Mouse (Mus musculus): Measurements from ENCODE around the gene E130114P18Rik.

E130114P18Rik gene

DNA sequence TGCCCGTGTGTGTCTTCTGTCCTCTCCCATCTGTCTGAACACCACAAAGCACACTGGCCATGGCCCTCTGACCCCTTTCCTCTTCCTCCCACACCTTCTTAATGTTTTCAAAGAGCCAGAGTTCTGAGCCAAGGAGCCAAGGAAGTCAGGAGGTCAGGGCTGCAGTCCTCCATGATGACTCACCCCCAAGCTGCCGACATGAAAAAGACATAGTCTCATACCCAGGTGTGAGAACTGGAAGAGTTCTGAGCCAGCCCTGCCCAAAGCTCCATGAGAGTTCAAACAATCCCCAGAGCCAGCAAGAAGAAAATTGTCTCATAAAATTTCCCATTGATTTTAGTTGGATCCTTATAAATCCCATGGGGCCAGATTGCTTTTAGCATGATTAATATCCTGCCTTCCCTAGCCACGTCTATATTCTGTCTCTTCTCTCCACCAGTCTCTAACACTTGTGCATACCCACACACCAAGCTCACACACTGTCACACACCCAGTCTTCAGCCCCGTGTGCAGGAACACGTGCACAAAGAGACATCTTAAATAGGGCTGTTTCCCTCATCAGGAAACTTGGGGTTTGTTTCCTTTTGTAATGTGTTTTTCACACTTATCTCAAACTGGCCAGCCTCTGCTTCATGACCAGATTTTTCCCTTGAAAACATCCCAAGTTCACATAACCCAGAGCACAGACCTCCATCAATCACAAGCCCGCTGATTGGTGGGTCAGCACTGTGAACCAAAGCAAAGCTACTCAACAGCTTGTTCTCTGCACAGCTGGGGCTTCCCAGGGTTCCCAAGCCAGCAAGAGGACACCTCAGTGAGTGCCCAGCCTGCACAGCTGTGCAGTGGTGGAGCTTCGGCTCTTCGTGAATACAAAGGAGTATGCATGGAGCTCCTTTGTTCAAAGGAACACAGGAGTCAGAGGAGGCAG, 88.2 kb downstream of the E130114P18Rik start:
- no peak for DNase-seq

DNA sequence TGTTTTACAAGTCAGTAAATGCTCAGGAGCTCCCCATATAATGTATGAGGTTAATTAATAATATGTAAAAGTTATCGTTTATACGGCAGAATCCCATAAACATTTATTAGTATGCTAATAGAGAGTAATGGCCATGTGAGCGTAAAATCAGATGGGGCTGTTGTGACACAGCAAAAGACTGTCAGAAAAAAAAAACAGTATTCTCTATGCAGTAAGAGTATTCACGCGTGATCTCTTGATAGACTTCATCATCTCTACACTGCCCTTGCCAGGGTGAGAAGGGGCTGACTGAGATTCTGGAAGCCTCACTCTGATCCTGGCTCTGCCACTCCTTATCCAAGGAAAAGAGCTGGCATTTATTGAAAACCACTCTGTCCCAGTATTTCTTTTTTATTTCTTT, 91.9 kb downstream of the E130114P18Rik start:
- DNase-seq: no peak

DNA sequence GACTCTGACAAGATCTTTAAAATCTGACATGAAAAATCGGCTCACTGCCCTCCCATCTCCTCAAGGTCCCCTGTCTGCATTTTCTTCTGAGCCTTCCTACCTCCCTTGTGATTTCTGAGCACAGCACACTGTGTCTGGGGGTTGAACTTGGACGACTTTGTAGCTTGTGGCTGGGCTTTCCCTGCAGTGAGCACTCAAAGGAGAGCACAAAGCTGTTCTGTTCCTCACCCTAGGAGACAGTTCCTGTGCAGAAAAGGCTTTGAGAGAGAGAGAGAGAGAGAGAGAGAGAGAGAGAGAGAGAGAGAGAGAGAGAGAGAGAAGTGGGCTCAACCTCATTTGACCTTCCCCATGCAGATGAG, 101.3 kb downstream of the E130114P18Rik start:
- no peak for DNase-seq

DNA sequence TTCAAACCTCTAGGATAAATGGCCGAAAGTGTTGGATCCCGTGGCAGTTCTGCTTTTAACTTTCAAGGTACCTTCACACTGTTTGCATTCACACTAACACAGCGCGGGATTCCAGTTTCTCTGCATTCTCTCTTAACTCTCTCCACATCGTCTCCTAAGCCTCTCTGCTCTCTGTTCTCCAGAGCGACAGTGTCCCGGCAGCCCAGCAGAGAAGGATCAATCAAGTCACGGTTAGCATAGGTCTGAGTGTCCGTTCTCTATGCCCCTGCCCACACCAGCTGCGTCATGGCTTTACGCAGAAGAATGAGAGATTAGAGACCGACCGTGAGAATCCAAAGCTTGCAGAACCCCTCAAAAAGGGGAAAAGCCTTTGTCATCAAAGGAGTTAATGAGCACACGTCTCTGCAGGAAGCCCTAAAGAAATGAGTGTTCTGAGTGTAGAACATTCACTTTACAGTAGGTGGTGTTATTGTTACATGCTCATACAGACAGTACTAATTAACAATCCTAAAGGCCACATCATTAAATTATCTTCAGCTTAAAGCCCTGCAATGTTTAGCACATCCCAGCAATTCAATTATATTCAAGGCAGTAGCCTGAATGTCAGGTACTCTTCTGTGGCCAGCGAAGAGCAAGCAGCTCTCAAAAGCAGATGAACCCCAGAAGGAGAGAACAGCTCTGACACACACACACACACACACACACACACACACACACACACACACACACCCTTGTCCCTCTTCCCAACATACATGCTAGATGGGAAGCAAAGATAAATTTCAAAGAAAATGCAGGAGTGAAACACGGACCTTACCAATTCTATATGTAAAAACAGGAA, 101.9 kb downstream of the E130114P18Rik start:
- no peak for DNase-seq

DNA sequence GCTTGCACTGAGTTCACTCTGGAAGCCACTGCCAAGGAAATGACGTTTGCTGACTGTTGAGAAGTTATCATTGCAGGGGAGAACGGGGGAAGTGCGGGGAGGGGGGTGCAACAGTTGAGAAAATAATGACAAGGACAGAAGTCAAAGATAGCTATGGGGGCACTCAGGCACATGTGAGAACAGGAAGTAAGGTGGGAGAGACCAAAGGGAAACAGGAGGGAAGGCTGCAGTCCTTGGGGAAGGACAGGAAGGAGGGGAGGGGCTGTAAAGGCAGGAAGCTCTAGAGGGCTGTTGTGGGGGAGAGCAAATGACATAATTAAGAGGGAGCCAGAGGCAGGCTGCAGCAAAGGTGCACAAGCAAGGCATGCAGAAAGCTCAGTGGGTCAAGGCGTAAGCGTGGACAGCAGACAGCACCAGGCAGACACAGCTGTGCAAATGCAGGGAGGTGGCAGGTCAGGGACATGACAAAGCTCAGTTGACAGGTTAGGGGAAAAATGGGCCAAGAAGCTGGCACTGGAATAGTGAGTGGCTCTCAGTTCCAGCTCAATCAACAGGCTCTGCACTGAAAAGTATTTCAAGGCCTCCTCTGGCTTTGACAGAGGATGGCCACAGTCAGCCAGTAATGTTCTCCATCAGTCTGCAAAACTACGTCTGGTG, 103.9 kb downstream of the E130114P18Rik start:
- DNase-seq: no peak

DNA sequence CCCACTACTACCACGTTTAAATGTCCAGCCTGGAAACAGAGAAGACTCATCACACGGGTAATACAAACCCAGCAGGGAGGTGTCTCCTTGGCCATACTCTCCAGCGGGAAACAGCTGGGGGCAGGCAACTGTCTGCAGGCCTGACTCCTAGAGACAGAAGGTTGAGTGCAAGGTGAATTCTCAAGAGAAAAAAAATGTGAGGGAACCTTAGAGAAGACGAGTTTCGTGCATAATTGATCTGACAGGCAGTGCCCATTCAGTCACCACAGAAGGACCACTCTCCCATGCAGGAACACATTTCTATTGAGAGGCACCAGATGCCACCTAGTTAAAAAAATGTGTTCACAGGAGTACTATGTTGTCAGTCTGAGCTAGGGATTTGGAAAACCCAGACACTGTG, 105.4 kb downstream of the E130114P18Rik start:
- DNase-seq: no peak

DNA sequence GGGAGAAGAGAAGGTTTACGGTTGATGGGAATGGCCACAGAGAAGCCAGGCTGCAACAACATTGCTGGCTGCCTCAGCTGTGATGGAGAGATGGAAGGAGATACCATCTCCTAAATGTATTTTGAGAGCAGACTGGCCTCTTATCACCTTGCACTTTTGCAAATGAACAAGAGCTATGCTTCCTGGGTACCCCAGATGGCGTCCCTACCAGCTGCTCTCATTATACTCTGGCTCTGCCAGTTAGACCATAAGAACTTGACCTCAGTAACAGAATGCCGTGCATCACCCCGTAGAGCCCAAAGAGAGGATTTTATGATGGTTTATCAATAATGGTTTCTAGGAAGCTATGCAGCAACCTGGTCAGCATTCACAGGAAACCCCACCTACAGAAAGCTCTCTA, 106.0 kb downstream of the E130114P18Rik start:
- no peak for DNase-seq

DNA sequence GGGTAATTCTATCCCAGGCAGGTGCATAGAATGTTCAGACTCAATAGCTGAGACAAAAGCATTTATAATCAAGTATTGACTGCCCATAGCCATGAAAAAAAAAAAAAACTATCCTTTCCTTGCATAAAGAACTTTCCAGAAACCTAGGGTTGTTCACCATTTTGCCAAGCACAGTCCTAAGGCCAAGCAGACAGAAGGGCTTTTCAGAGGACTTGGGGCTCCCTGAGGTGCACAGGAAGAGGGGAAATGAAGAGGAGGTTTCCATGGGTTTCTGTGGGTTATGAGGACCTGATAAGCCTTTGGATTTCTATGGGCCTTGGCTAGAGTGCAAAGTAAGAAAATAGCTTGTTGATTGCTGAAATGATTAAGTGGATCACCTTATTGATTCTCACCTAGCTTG, 107.5 kb downstream of the E130114P18Rik start:
- DNase-seq: no peak

DNA sequence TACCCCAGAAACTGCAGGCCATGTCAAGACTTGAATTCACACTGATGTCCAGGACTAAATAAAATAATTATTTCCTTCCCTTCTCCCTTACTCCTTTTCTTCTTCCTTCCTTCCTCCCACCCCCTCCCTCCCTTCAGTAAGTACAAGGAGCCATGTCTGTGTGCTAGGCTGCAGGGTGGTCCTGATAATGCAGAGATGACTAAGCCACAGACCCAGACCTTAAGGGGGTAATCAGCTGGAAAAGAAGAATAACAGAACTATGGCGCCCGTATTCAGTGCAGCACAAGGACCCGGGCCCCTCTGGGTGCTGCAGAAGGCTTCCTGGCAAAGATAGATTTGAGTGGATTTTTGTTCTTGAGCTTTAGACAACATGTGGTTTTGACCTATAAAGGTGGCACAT, 108.1 kb downstream of the E130114P18Rik start:
- no peak for DNase-seq

DNA sequence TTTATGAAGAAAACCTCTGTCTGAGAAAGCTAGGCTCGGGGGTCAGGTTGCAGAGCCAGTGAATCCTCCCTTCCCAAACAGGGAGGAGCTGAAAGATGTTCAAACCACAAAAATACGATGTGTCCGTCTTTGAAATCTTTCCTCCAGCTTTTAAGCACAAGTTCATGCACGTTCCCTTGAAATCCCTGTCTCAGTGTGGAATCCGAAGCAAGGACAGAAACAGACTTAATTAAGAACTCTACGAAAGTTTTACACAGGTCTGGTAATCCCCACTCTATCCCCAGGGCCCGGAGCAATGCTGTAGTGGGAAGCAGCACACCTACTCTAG, 112.5 kb downstream of the E130114P18Rik start:
- no peak for DNase-seq

DNA sequence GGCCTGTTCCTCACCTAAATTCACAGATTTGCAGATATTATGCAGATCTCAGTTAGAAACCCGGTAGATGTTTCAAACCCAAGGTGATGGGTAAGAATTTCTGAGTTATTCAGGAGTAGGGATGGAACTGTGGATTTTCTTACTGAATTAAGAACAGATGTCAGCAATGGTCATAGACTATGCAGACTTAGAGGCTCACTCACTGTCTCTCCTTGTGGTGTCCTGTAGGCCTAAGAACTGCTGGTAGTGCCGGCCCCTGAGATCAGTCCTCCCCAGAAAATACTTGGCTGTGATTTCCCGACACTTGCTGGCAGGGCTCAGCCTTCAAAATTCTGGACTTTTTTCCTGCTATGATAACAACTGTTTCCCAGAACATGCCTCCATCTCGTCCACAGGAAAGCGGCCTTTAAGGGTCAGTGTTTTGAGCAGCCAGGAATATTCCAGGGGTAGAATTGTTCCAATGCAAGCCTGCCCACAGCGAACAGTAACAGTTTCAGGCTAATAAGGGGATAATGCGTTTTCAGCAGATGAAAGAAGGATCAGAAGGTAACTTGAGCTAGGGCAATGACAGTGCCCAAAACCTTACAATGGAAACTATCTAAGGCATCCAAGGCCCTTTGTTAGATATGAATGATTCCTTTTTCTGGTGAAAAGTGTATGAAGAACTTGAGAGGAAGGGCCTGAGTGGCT, 113.0 kb downstream of the E130114P18Rik start:
- DNase-seq: no peak

DNA sequence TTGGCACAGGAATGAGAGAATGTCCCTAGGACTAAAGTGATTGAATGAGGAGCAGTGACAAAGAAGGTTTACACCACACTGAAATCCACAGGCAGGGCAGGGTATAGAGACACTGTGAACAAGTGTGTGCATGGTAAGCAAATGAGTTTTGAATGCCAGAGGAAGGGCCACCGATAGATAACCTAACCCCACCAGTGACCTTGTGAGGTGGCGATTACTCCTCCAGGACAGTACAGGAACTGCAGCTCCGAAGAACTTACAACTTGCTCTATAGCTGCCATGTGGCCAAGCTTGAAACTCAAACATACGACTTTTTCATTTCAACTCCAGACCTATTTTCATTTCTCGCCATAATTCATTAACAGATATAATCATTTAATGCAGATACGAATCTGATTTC, 114.0 kb downstream of the E130114P18Rik start:
- no peak for DNase-seq

DNA sequence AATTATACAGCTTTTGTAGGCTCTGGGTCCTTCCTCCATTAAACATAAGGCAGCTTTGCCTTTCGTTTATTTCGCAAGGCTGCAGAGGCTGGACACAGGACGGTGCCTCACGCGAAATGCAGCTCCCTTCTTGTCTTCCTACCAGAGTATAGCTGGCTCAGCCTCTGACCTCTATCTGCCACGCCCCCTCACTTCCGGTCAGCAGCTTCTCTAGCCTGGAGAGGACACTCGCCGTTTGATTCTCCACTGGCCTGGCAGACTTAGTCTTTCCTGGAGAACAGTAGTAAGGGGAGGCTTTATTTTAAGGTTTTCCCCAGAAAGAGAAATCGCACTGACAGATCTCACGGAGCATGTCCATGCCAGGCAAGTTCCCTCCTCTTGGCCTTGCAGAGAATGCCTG, 115.0 kb downstream of the E130114P18Rik start:
- DNase-seq: no peak

DNA sequence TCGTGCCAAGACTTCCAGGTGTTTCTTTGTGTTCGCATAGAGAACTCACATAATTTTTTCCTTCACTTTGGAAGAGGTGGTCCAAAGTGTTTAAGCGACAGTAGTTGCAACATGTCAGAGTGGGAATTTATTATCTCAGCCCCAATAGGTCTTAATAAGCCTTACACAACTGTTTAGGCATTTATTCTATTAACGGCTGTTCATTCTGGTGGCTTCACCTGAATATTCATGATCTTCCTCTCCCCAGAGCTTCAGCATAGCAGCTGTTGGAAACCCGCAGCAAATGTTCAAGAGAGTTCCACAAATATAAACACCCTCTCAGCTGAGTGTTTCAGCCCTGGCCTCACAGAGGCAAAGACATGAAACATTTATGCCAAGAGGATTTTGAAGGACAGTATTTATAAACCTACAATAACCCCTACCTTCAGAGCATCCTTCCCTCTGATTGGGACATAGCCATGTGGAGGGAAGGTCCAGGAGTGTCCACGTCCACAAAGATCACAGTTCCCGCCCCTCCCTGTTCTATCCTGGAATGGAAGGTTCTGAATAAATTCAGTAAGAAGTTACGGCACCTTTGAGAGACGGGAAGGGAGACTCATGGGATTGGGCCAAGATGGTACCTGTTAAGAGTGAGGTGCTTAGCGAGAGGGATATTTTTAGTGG, 116.1 kb downstream of the E130114P18Rik start:
- no peak for DNase-seq

DNA sequence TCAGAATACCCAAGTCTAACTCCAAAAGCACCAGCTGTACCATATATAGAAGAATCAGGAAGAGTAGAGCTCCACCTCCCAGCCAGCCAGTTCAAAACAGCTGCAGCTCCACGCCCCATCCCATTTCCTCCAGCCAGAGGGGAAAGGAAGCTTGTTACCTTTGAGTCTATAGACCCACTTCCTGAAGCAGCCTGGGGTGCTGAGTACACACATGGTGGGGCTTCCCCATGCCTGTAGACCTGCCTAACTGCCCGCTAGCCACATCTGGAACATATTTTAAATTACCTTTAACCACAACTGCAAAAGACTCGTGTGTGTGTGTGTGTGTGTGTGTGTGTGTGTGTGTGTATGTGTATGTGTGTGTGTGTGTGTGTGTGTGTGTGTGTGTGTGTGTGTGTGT, 120.3 kb downstream of the E130114P18Rik start:
- DNase-seq: no peak

DNA sequence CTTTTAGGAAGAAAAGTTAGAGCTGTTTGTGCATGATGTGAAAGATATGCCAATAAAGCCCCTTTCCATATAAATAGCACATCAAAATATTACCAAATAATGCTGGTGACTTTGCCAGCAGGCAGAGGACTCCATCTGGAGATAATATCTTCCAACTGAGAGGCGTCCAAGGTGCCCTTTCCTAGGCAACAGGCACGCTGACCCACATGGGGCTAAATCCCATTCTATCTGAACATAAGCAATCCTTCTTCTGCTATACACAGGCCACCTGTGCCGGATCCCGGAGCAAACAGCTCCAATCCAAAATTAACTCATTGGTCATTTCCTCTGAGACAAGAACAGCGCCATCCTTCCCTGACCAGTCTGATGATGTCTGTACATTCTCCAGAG, 128.3 kb downstream of the E130114P18Rik start:
- DNase-seq: peak; percentile 57

DNA sequence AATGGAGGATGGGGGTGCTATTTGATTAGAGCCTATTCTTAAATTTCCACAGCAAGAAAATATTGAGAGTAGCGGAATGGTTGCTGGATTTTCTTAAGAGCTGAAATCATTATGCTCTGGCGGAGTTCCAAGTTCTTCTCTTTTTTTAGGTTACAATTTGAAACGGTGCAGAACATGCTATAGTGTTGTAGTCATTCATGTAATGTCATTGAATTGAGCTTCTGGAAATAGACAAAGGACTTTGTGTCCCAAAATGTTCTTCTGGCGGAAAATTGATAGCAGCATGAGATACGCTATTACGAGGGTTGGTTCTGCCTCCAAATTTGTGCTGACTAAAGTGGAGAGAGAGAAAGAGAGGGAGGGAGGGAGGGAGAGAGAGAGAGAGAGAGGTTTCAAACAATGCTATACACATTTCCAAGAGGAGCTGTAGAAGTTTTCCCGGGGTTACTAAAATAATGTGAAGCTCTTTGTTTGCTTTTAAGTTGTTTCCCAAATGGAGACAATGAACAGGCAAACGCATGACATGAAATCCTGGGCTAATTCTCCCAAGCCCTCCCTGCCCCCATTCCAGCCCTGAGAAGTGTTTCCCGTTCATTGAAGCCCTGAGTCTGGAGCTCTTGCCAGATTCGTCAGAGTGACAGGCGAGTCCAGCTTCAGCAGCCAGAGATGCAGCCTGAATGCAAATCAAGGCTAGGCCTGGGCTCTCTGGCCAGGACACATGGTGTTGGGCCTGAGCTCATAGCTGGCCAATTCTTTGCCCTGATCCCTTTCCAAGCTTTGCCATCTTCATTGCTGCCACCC, 128.9 kb downstream of the E130114P18Rik start:
- peak; percentile 75 for DNase-seq

DNA sequence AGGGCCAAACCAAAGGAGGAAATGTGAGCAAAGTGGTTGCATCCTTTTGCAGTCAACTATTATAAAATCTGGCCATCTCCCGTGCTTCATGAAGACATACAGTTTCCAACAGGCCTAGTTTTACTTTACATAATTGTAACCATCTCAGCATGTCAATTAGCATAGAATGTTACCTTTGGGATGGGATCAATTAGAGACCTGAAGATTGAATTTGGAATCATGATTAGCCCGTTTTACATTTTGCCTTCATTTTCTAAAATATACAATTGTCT, 129.5 kb downstream of the E130114P18Rik start:
- DNase-seq: no peak

DNA sequence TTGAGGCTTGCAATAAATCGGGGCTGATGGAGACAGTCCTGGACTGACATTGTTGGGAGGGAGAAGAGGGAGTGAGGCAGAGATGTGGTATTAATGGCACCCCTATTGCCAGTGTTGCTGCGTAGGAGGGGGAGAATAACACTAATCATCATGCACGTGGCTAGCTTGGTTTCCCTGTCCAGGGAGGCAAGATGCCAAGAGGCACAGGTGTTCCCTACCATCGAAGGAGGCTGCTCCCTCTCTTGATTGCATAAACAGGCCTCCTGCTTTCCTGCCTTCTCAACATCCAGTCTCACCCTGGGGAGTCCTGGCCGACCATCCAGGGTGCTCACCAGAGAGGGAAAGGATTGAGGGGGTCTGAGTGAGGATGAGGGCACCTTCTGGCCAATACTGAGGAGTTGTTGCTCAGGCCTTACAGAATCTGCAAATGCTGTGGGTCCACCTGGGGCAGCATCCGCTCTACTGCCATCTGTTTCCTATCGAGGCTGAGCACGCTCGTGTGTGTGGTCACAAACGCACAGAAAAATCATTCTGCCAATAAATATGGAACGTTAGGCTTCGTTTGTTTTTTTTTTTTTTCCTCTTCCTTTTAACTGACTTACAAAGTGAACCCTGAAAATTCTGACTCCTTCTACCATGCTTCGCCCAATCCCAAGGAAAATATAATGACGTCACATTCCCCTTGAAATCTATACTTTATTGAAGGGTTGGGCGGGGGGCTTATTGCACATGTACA, 130.0 kb downstream of the E130114P18Rik start:
- DNase-seq: peak; percentile 82

DNA sequence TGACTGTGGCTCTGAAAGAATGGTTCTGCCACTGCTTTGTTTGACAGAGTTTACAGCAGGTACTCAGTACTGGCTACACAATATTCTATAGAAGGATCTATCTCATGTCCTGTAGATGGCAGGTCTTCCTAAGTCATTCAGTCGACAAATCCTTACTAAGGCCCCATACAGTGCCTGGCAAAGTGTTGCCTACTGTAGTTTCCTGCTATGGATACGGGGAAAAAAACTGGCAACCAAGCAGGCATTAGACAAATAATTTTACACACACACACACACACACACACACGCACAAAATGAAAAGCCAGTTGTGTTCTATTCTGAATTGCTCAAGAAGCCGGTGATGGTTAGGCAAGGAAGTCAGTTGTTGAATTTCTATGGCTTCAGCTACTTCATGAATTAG, 130.6 kb downstream of the E130114P18Rik start:
- DNase-seq: no peak

DNA sequence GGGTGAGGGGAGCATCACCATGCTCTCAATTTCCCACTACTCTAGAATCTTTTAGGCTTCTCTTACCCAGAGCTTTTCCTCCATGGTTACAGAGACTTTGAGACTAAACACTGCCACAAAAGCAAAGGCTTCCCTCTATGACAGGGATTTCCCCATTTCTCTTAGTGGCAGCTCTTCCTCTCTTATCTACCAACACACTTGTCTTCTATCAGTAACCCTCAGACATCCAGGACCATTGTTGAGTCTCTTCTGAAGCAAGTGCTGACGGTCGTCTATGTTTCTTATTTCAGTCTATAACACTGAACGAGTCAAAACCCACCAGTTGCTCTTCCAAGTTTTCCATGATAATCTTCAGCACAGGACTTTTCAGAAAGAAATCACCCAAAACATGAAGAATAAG, 137.5 kb downstream of the E130114P18Rik start:
- DNase-seq: no peak

All from cerebellum, adult 8-10 months (tissue).